ENCODE assay signal across 16 mouse cellular contexts in genomic region chr13:25077262-25077661, GRCm38 (mm10). TPM values are rescaled to one million over a fixed set of nuclear protein-coding genes. Genes with fewer than 3 reads are reported as not detected.
A peak's percentile ranks its signal among the peaks of the same experiment; 100 is the strongest.
DNase-seq lines count a peak whose midpoint lies in the region; ATAC-seq and TF ChIP-seq lines count a peak whose summit lies in the region.
"Had no signal": no experiment of that assay in that cellular context is flagged by ENCODE, and none has a peak within 500 bp of the region (broad histone marks: within the 10 kb centered on the region; RNA-seq: fewer than 3 reads in every experiment).

No protein-coding gene starts in this region.

- H3K27ac ChIP-seq in limb, embryonic 11.5 days (replicated peaks; ENCODE audit: low read depth, low read length), result no peak overlapping the region
- H3K27ac ChIP-seq: forebrain, embryonic 12.5 days; gastrocnemius, adult 2 months had no signal

- DNase-seq in kidney, adult 9 months, result peak; percentile 50
- no peak for DNase-seq in kidney, postnatal 4 days
- DNase-seq in brain, embryonic 14.5 days (ENCODE audit: low read depth), result peak; percentile 61
- DNase-seq in embryo, embryonic 11 days, result peak; percentile 56
- DNase-seq in limb, embryonic 11.5 days (ENCODE audit: low spot score), result peak; percentile 53
- DNase-seq in right cerebral cortex, adult 2 months (ENCODE audit: low spot score in 2 of 2), result no peak
- DNase-seq: cerebellum, adult 11-12 months; gastrocnemius, adult 2 months; layer of hippocampus, adult 9-11 months; lung, postnatal 36 days had no signal

- no peak for TF ChIP-seq CTCF in brain, embryonic 14.5 days (IDR thresholded peaks at IDR 0.05; ENCODE audit: borderline replicate concordance, extremely low read depth, insufficient read depth, insufficient read length)

- no peak overlapping the region for H3K9ac ChIP-seq in limb, embryonic 11.5 days (ENCODE audit: low read length)
- H3K9ac ChIP-seq: forebrain, embryonic 12.5 days had no signal

- H3K9me3 ChIP-seq in limb, embryonic 11.5 days (ENCODE audit: control insufficient read depth, low read length), result no peaks in the 10 kb centered on the region
- H3K9me3 ChIP-seq: forebrain, embryonic 12.5 days had no signal

- ATAC-seq in limb, embryonic 11.5 days (ENCODE audit: insufficient number of reproducible peaks, low FRiP score, low TSS enrichment, low read depth), result no peak
- ATAC-seq in erythroid progenitor cell, adult 5-6 weeks (replicated peaks; ENCODE audit: low FRiP score, poor library complexity, severe bottlenecking), result no peak

- H3K27me3 ChIP-seq in limb, embryonic 11.5 days (ENCODE audit: control insufficient read depth, insufficient read depth, low read length), result no peaks in the 10 kb centered on the region
- H3K27me3 ChIP-seq: CH12.LX had no signal

- H3K4me3 ChIP-seq in limb, embryonic 11.5 days (ENCODE audit: low read depth, low read length), result no peak overlapping the region
- H3K4me3 ChIP-seq: forebrain, embryonic 12.5 days; gastrocnemius, adult 2 months had no signal

- H3K4me1 ChIP-seq in limb, embryonic 11.5 days (ENCODE audit: control insufficient read depth, insufficient read depth, low read length), result no peaks in the 10 kb centered on the region; the same call in 1 of the 2 replicates
- H3K4me1 ChIP-seq: forebrain, embryonic 12.5 days had no signal

- no peak for TF ChIP-seq POLR2A in brain, embryonic 14.5 days (IDR thresholded peaks at IDR 0.05; ENCODE audit: borderline replicate concordance, extremely low read depth, insufficient read depth, insufficient read length, poor library complexity, severe bottlenecking)

- no peaks in the 10 kb centered on the region for H3K36me3 ChIP-seq in limb, embryonic 11.5 days (ENCODE audit: control insufficient read depth, insufficient read depth, low read length)
- H3K36me3 ChIP-seq: forebrain, embryonic 12.5 days had no signal

- 3% methylated on average over 7 of the region's 7 CpGs for WGBS in limb, embryonic 11.5 days

- no peak overlapping the region for H3K4me2 ChIP-seq in limb, embryonic 11.5 days (ENCODE audit: low read depth, severe bottlenecking)
- H3K4me2 ChIP-seq: forebrain, embryonic 12.5 days; heart, embryonic 11.5 days had no signal

RNA-seq across cellular contexts. Expression of gene Dcdc2a, which starts 21.5 kb away (rescaled TPM):
- polyA plus RNA-seq in brain, embryonic 14.5 days (2012; rRNA removed), result 0.82 and 2.9 TPM in 2 replicates
- polyA plus RNA-seq in limb, embryonic 11.5 days (2014; fragmentation: Nextera tagmentation; extraction: Ambion mirVana), result 2.2 and 2.6 TPM in 2 replicates
- not detected in 2 replicates for total RNA-seq in erythroid progenitor cell, adult 5-6 weeks (2015; ENCODE audit: low replicate concordance)
- total RNA-seq in erythroid progenitor cell, adult 5-6 weeks (2017; ENCODE audit: low replicate concordance), result not detected in 2 replicates
- total RNA-seq: CH12.LX; hematopoietic stem cell, adult 5-6 weeks had no signal
- polyA plus RNA-seq: small intestine, adult 2 months had no signal

RNA-seq across cellular contexts. Expression of gene Mrs2, which starts 57.1 kb away (rescaled TPM):
- 35.7 and 41.3 TPM in 2 replicates for polyA plus RNA-seq in brain, embryonic 14.5 days (2012; rRNA removed)
- 23.4 and 27.7 TPM in 2 replicates for polyA plus RNA-seq in limb, embryonic 11.5 days (2014; fragmentation: Nextera tagmentation; extraction: Ambion mirVana)
- 10.8 and 12.6 TPM in 2 replicates for total RNA-seq in erythroid progenitor cell, adult 5-6 weeks (2015; ENCODE audit: low replicate concordance)
- total RNA-seq in erythroid progenitor cell, adult 5-6 weeks (2017; ENCODE audit: low replicate concordance), result 7.3 and 8.7 TPM in 2 replicates

Comparison
In these comparisons a context has a peak if more than half of its experiments do, and no peak if none do; other contexts are left out.
1. DNase-seq: peak in kidney, adult 9 months (single experiment), brain, embryonic 14.5 days (single experiment), embryo, embryonic 11 days (single experiment) and limb, embryonic 11.5 days (single experiment); none in kidney, postnatal 4 days (0 of 2) and right cerebral cortex, adult 2 months (0 of 2).